Mouse (Mus musculus) kidney, embryonic 14.5 days (tissue): Measurements from ENCODE around the gene Rptor. TPM values are rescaled to one million over a fixed set of nuclear protein-coding genes. Genes with fewer than 3 reads are reported as not detected.

Experiments
- ATAC-seq: fragments of 200-750 bp; cut with Nextera tagmentation; 2 replicates; pipeline ENCODE4 v1.8.0; 2017; ENCODE audit warnings: moderate number of reproducible peaks, mild to moderate bottlenecking, moderate TSS enrichment, moderate library complexity; ENCODE audit not compliant: low FRiP score, low TSS enrichment
- H3K27ac ChIP-seq: fragments of 300-500 bp; sonication (generic); 2 replicates; pipeline ENCODE4 v1.5.1; 2014; ENCODE audit warnings: low read depth, mild to moderate bottlenecking, low read length, moderate library complexity, mixed read lengths
- H3K27me3 ChIP-seq: fragments of 300-500 bp; sonication (generic); 2 replicates; pipeline ENCODE4 v1.6.1; 2014; ENCODE audit warnings: mild to moderate bottlenecking, low read length; ENCODE audit not compliant: control insufficient read depth, insufficient read depth
- H3K36me3 ChIP-seq: fragments of 300-500 bp; sonication (generic); 2 replicates; pipeline ENCODE4 v1.6.1; 2014; ENCODE audit warnings: low read length, mixed read lengths; ENCODE audit not compliant: control insufficient read depth, insufficient read depth
- H3K4me1 ChIP-seq: fragments of 300-500 bp; sonication (generic); 2 replicates; pipeline ENCODE4 v1.6.1; 2014; ENCODE audit warnings: low read length, mixed read lengths; ENCODE audit not compliant: control insufficient read depth, insufficient read depth
- H3K4me2 ChIP-seq: fragments of 300-500 bp; sonication (generic); replicated peaks from 2 replicates; pipeline ENCODE4 v1.6.1; 2014; ENCODE audit warnings: low read depth, mild to moderate bottlenecking, low read length
- H3K4me3 ChIP-seq: fragments of 300-500 bp; sonication (generic); 2 replicates; pipeline ENCODE4 v1.5.1; 2014; ENCODE audit warnings: mild to moderate bottlenecking, low read length
- H3K9ac ChIP-seq: fragments of 300-500 bp; sonication (generic); 2 replicates; pipeline ENCODE4 v1.6.1; 2014; ENCODE audit warnings: low read depth, mild to moderate bottlenecking, low read length, moderate library complexity
- H3K9me3 ChIP-seq: fragments of 300-500 bp; sonication (generic); 2 replicates; pipeline ENCODE4 v1.6.1; 2016; ENCODE audit warnings: low read length; ENCODE audit not compliant: control insufficient read depth
- WGBS: fragments of 180-500 bp; shearing (Covaris S2); extraction: QIAGEN DNeasy Blood & Tissue Kit; methylation state at CpG from one replicate; pipeline ENCODE4 v1.1.7; 2014; 5-methylcytosine and 5-hydroxymethylcytosine counted together
- polyA plus RNA-seq: library from polyadenylated mRNA; unstranded; fragments of >200 nt; fragmentation: Nextera tagmentation; extraction: Ambion mirVana; gene quantifications from 2 replicates; pipeline ENCODE4 v1.2.1, GENCODE M21; 2014

Gene Rptor
- polyA plus RNA-seq, 1 experiment from 2014 or later: 15.7 TPM

- Histone ChIP-seq H3K4me3 (no peak overlapping the region), H3K36me3 (no peaks in the 10 kb centered on the region), H3K27ac (no peak overlapping the region), H3K9ac (no peak overlapping the region), H3K9me3 (no peaks in the 10 kb centered on the region), H3K4me1 (peaks cover 8% of the 10 kb centered on the region), H3K4me2 (no peak overlapping the region), H3K27me3 (no peaks in the 10 kb centered on the region)
- 63% methylated on average over 5 of the region's 5 CpGs for WGBS
- no peak for ATAC-seq
Measured at GRCm38 (mm10) chr11:119618763-119619162, 16.1 kb downstream of the Rptor start.

- Histone ChIP-seq H3K9ac (no peak overlapping the region), H3K4me2 (no peak overlapping the region), H3K36me3 (no peaks in the 10 kb centered on the region), H3K27me3 (no peaks in the 10 kb centered on the region), H3K4me3 (no peak overlapping the region), H3K4me1 (peaks cover 23% of the 10 kb centered on the region), H3K27ac (no peak overlapping the region), H3K9me3 (no peaks in the 10 kb centered on the region)
- WGBS: 23% methylated on average over 3 of the region's 3 CpGs
- ATAC-seq: no peak
Measured at GRCm38 (mm10) chr11:119621266-119621665, 18.6 kb downstream of the Rptor start.

- H3K27ac ChIP-seq: no peak overlapping the region
- no peaks in the 10 kb centered on the region for H3K27me3 ChIP-seq
- no peak for ATAC-seq
- WGBS: 82% methylated on average over 8 of the region's 8 CpGs
- no peaks in the 10 kb centered on the region for H3K9me3 ChIP-seq
- H3K4me1 ChIP-seq: peaks cover 23% of the 10 kb centered on the region
- no peak overlapping the region for H3K4me3 ChIP-seq
- no peaks in the 10 kb centered on the region for H3K36me3 ChIP-seq
- H3K4me2 ChIP-seq: no peak overlapping the region
- H3K9ac ChIP-seq: no peak overlapping the region
Measured at GRCm38 (mm10) chr11:119623800-119624199, 21.1 kb downstream of the Rptor start.

- WGBS: 62% methylated on average over 4 of the region's 4 CpGs
Measured at GRCm38 (mm10) chr11:119624401-119624800, 21.7 kb downstream of the Rptor start.

GRCm38 (mm10) chr11:119624955-119625354 is 22.2 kb downstream of the Rptor start:
- H3K4me3 ChIP-seq: no peak overlapping the region
- H3K9ac ChIP-seq: 0 out of 2 replicates have a peak overlapping the region, but pooled peaks have one; percentile 7
- WGBS: 35% methylated on average over 3 of the region's 3 CpGs
- H3K27ac ChIP-seq: no peak overlapping the region
- no peaks in the 10 kb centered on the region for H3K27me3 ChIP-seq
- H3K4me2 ChIP-seq: no peak overlapping the region
- no peaks in the 10 kb centered on the region for H3K9me3 ChIP-seq
- ATAC-seq: no peak
- H3K36me3 ChIP-seq: no peaks in the 10 kb centered on the region
- peaks cover 23% of the 10 kb centered on the region for H3K4me1 ChIP-seq

More at GRCm38 (mm10) chr11:119624401-119624800, 21.7 kb downstream of the Rptor start:
- Histone ChIP-seq H3K4me1 (peaks cover 23% of the 10 kb centered on the region), H3K9me3 (no peaks in the 10 kb centered on the region), H3K27me3 (no peaks in the 10 kb centered on the region), H3K4me3 (no peak overlapping the region), H3K4me2 (no peak overlapping the region), H3K27ac (no peak overlapping the region), H3K9ac (no peak overlapping the region), H3K36me3 (no peaks in the 10 kb centered on the region)
- ATAC-seq: no peak

GRCm38 (mm10) chr11:119625476-119625875 is 22.8 kb downstream of the Rptor start:
- WGBS: 58% methylated on average over 6 of the region's 6 CpGs
- H3K9ac ChIP-seq: no peak overlapping the region

GRCm38 (mm10) chr11:119625943-119626342 is 23.2 kb downstream of the Rptor start:
- Histone ChIP-seq H3K4me1 (peaks cover 27% of the 10 kb centered on the region), H3K4me3 (no peak overlapping the region), H3K9me3 (no peaks in the 10 kb centered on the region), H3K4me2 (no peak overlapping the region), H3K36me3 (no peaks in the 10 kb centered on the region), H3K27me3 (no peaks in the 10 kb centered on the region), H3K9ac (no peak overlapping the region), H3K27ac (no peak overlapping the region)
- ATAC-seq: no peak
- 36% methylated on average over 6 of the region's 6 CpGs for WGBS

More at GRCm38 (mm10) chr11:119625476-119625875, 22.8 kb downstream of the Rptor start:
- Histone ChIP-seq H3K9me3 (no peaks in the 10 kb centered on the region), H3K27ac (no peak overlapping the region), H3K36me3 (no peaks in the 10 kb centered on the region), H3K4me3 (no peak overlapping the region), H3K27me3 (no peaks in the 10 kb centered on the region), H3K4me2 (no peak overlapping the region), H3K4me1 (peaks cover 27% of the 10 kb centered on the region)
- no peak for ATAC-seq

GRCm38 (mm10) chr11:119627243-119627642 is 24.5 kb downstream of the Rptor start:
- Histone ChIP-seq H3K9me3 (no peaks in the 10 kb centered on the region), H3K4me1 (peaks cover 24% of the 10 kb centered on the region), H3K4me2 (no peak overlapping the region), H3K9ac (no peak overlapping the region), H3K27ac (no peak overlapping the region), H3K36me3 (no peaks in the 10 kb centered on the region), H3K27me3 (no peaks in the 10 kb centered on the region), H3K4me3 (no peak overlapping the region)
- no peak for ATAC-seq
- 64% methylated on average over 3 of the region's 3 CpGs for WGBS

- WGBS: 75% methylated on average over 3 of the region's 3 CpGs
- H3K36me3 ChIP-seq: no peaks in the 10 kb centered on the region
- no peak overlapping the region for H3K27ac ChIP-seq
- no peak overlapping the region for H3K4me2 ChIP-seq
- ATAC-seq: no peak
- H3K4me3 ChIP-seq: no peak overlapping the region
- H3K9me3 ChIP-seq: no peaks in the 10 kb centered on the region
- peaks cover 23% of the 10 kb centered on the region for H3K4me1 ChIP-seq
- H3K27me3 ChIP-seq: no peaks in the 10 kb centered on the region
- H3K9ac ChIP-seq: no peak overlapping the region
Measured at GRCm38 (mm10) chr11:119629072-119629471, 26.4 kb downstream of the Rptor start.
